Mouse (Mus musculus): ENCODE measurements at regions not wholly inside any gene's neighbourhood (a gene's known extent, or its start where the extent isn't known, plus 50 kb on each side); places are given as distances from the start of the nearest gene placed in this dataset.

DNA sequence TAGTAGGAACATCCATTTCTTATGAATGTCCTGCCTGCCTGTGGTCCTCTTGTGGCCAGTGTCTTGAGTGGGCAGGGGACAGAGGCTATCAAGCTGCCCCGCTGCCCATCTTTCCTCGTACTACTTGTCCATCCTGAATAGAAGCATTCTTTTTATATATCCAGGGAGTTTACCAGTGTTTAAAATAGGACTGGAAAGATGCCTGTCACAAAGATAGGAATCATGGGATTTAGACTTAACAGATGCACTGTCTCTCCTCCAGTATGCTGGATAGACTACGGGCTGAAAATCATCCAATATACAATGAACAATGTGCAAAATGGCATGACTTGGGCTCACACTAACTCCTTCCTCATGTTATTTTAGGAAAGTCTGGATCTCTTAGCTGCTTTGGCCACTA lies 51.7 kb upstream of the Syndig1 start:
- DNase-seq (ENCODE audit: low spot score) (no peak), ATAC-seq (replicated peaks; ENCODE audit: insufficient number of reproducible peaks, low FRiP score, low TSS enrichment, low read depth) (no peak)
- Histone ChIP-seq H3K9ac (replicated peaks; ENCODE audit: low read length) (no peak overlapping the region), H3K9me3 (replicated peaks; ENCODE audit: control insufficient read depth, low read length) (no peaks in the 10 kb centered on the region), H3K27ac (replicated peaks; ENCODE audit: low read depth, low read length) (no peak overlapping the region), H3K4me2 (ENCODE audit: low read depth, low read length) (no peak overlapping the region), H3K36me3 (replicated peaks; ENCODE audit: control insufficient read depth, insufficient read depth, low read depth, low read length) (no peaks in the 10 kb centered on the region), H3K27me3 (ENCODE audit: control insufficient read depth, insufficient read depth, low read length) (no peaks in the 10 kb centered on the region), H3K4me3 (ENCODE audit: low read depth, low read length) (no peak overlapping the region), H3K4me1 (ENCODE audit: control insufficient read depth, insufficient read depth, low read length) (no peaks in the 10 kb centered on the region)
- 86% methylated on average over 3 of the region's 3 CpGs for WGBS
